Mouse (Mus musculus) intestine, postnatal 0 days (tissue): ENCODE measurements around the gene Kcnmb4. TPM values are rescaled to one million over a fixed set of nuclear protein-coding genes. Genes with fewer than 3 reads are reported as not detected.

Experiments
- ATAC-seq: fragments of 200-750 bp; cut with Nextera tagmentation; 2 replicates; pipeline ENCODE4 v1.8.0; 2017; ENCODE audit warnings: mild to moderate bottlenecking, moderate TSS enrichment, moderate library complexity
- H3K27ac ChIP-seq: fragments of 300-500 bp; sonication (generic); 2 replicates; pipeline ENCODE4 v1.5.1; 2014; ENCODE audit warnings: mild to moderate bottlenecking, low read depth, low read length, moderate library complexity
- H3K27me3 ChIP-seq: fragments of 300-500 bp; sonication (generic); replicated peaks from 2 replicates; pipeline ENCODE4 v1.6.1; 2014; ENCODE audit warnings: low read length, mixed read lengths; ENCODE audit not compliant: control insufficient read depth, insufficient read depth
- H3K36me3 ChIP-seq: fragments of 300-500 bp; sonication (generic); 2 replicates; pipeline ENCODE4 v1.6.1; 2014; ENCODE audit warnings: mild to moderate bottlenecking, moderate library complexity; ENCODE audit not compliant: control insufficient read depth, insufficient read depth
- H3K4me1 ChIP-seq: fragments of 300-500 bp; sonication (generic); replicated peaks from 2 replicates; pipeline ENCODE4 v1.6.1; 2014; ENCODE audit warnings: antibody characterized with exemption, low read length, mixed read lengths; ENCODE audit not compliant: control insufficient read depth, insufficient read depth
- H3K4me2 ChIP-seq: fragments of 300-500 bp; sonication (generic); replicated peaks from 2 replicates; pipeline ENCODE4 v1.6.1; 2014; ENCODE audit warnings: low read depth, mild to moderate bottlenecking, moderate library complexity
- H3K4me3 ChIP-seq: fragments of 300-500 bp; sonication (generic); 2 replicates; pipeline ENCODE4 v1.5.1; 2014; ENCODE audit warnings: low read depth, low read length
- H3K9ac ChIP-seq: fragments of 300-500 bp; sonication (generic); 2 replicates; pipeline ENCODE4 v1.6.1; 2014; ENCODE audit warnings: mild to moderate bottlenecking, low read depth, low read length
- H3K9me3 ChIP-seq: fragments of 300-500 bp; sonication (generic); 2 replicates; pipeline ENCODE4 v1.6.1; 2016; ENCODE audit warnings: mixed run types; ENCODE audit not compliant: control insufficient read depth
- CTCF ChIP-seq: sonication (generic); IDR thresholded peaks from 2 replicates; pipeline ENCODE4 v1.5.1; 2016; ENCODE audit warnings: low read depth, mild to moderate bottlenecking, control low read depth, antibody characterized with exemption, moderate library complexity
- WGBS: fragments of 180-500 bp; shearing (Covaris S2); extraction: QIAGEN DNeasy Blood & Tissue Kit; methylation state at CpG from one replicate; pipeline ENCODE4 v1.1.7; 2014; 5-methylcytosine and 5-hydroxymethylcytosine counted together
- polyA plus RNA-seq: library from polyadenylated mRNA; unstranded; fragments of >200 nt; fragmentation: Nextera tagmentation; extraction: Ambion mirVana; gene quantifications from 2 replicates; pipeline ENCODE4 v1.2.1, GENCODE M21; 2015

The Kcnmb4 gene
- polyA plus RNA-seq, 1 experiment from 2014 or later: 1.7 TPM

DNA sequence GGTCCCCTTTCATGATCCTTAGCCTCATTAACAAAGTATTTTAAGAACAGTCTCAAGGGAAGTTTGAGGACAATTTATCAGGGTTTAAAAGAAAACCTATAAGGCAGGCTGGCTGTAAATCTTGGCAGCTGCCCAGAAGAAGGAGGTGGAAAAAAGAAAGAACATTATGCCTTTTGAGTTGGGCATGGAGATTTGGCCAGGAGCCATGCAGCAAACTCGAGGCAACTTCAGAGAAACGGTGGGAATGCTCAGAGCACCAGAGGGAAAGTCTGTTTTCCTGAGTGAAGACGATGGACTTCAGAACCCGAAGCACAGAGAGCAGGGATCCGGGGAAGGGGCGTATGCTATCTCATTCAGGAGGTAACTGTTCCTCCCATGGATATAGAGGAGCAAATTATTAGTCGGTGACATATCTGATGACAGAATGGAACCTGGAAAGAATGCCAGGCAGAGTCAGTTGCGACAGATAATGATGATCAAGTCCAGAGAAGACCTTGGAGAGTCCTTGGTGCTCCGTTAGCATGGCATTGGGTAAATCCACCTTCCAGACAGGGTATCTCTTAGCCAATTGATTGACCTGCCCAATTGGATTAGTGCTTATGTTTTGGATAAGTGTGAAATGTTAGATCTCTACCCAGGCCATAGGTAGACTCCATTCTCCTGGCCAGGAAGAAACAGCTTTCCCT is 79.7 kb downstream of the Kcnmb4 start:
- no peak for TF ChIP-seq CTCF
- Histone ChIP-seq H3K27ac (no peak overlapping the region), H3K27me3 (no peaks in the 10 kb centered on the region), H3K4me3 (no peak overlapping the region), H3K36me3 (no peaks in the 10 kb centered on the region), H3K4me2 (no peak overlapping the region), H3K4me1 (no peaks in the 10 kb centered on the region), H3K9ac (no peak overlapping the region), H3K9me3 (no peaks in the 10 kb centered on the region)
- WGBS: 79% methylated on average over 9 of the region's 9 CpGs
- ATAC-seq: no peak

DNA sequence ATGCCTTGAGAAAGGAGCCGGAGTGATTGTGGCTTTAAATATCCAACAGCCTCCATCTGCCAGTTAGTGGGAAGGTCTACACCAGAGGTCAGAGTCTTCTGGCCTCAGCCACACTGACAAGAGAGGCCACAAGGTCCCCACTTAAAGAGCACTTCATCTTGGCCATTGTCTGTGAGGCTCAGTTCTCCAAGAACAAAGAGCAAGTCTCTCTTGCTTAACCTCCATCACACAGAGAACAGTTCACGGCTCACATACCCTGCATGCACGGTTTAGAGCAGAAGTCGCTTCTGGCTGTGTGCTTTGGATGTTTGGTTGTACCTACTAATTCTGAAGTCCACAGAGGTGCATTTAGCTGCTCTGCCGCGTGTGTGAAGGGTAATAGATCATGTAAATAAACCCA is 84.8 kb downstream of the Kcnmb4 start:
- H3K9me3 ChIP-seq: no peaks in the 10 kb centered on the region
- no peaks in the 10 kb centered on the region for H3K36me3 ChIP-seq
- H3K4me1 ChIP-seq: no peaks in the 10 kb centered on the region
- H3K4me3 ChIP-seq: no peak overlapping the region
- H3K27me3 ChIP-seq: no peaks in the 10 kb centered on the region
- H3K4me2 ChIP-seq: no peak overlapping the region
- no peak overlapping the region for H3K27ac ChIP-seq
- 72% methylated on average over 6 of the region's 6 CpGs for WGBS
- no peak overlapping the region for H3K9ac ChIP-seq
- no peak for ATAC-seq
- no peak for TF ChIP-seq CTCF

DNA sequence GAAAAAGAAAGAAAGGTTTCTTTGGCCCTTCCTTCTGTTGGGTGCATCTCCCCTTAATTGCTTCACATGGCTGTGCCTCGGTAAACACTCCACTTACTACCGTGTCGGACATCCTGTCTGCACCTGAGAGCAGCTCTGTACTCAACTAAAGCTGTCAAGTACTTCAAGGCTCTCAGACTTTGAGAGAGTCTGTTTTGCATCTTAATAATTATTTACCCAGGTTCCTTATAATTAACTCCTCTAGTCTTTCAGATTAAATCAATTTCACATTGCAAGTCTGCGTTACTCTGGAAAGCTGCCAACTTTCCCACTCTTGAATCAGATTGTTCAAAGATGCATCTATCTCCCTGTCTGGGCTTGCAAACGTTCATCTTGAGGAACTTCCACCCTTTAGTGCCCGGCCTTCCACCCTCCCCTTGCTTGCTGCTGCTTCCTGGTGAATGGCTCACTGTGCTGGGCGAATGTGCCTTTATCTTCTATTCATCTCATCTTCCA is 87.2 kb downstream of the Kcnmb4 start:
- no peak for ATAC-seq
- no peaks in the 10 kb centered on the region for H3K9me3 ChIP-seq
- 33% methylated on average over 7 of the region's 7 CpGs for WGBS

DNA sequence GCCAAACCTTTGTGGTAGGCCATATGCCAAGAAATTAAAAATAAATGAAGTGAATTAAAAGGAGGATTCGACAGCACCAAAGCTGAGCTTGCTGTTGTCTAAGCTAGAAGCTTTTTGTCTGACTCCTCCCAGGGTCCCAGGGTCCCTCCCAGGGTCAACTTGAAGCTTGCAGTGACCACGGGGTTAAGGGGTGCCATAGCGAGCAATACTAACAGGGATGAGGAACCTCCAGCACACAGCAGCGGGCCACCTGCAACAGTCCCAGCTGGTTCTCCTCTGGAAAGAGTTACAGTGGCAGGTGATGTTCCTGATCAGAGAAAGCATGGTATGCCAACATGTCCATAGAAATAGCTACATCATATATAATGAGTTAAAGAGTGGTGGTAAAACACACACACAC is 89.3 kb downstream of the Kcnmb4 start:
- 82% methylated on average over 4 of the region's 4 CpGs for WGBS
- Histone ChIP-seq H3K4me2 (no peak overlapping the region), H3K9me3 (no peaks in the 10 kb centered on the region), H3K9ac (no peak overlapping the region), H3K36me3 (no peaks in the 10 kb centered on the region), H3K4me1 (no peaks in the 10 kb centered on the region), H3K27ac (no peak overlapping the region), H3K27me3 (no peaks in the 10 kb centered on the region), H3K4me3 (no peak overlapping the region)
- no peak for TF ChIP-seq CTCF
- ATAC-seq: no peak

More for the DNA sequence above, 87.2 kb downstream of the Kcnmb4 start:
- Histone ChIP-seq H3K27me3 (no peaks in the 10 kb centered on the region), H3K36me3 (no peaks in the 10 kb centered on the region), H3K4me1 (no peaks in the 10 kb centered on the region), H3K4me2 (no peak overlapping the region), H3K9ac (no peak overlapping the region), H3K4me3 (no peak overlapping the region), H3K27ac (no peak overlapping the region)
- TF ChIP-seq CTCF: no peak

DNA sequence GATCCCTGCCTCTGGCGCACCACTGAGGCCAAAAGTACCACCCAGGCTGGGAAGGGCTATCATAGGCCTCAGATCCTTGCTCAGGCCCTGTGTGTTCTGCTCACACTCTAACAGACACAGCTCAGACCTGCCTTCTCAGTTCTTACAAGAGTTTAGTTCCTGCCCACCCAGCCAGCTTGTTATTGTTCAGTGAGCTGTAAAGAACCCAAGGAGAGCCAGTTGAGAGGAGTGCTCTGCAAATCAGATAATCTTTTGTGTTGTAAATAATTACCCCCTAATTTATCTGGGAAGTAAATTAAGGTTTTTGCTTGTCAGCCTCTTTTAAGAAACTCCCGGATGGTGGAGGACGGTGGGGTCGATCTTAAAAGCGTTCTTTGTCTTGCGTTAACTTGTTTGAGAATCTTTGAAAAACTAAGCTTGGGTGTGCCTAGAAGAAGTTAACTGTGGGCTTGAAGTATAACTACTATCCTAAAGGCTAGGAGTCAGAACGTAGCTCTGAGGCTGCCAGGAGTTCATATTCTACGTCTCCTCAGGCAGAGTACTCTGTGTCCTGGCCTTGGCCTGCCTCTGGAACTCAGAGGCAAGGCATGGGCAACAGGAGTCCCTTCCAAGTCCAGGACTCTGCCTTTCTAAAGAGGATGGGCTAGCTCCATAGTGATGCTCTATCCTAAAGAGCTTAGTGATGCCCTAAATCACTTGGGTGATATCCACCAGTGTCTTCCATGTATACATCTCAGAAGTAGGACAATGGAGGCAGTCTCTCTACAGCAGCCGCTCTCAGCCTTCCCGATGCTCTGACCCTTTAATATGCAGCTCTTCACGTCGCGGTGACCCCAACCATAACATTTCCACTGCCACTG is 90.6 kb downstream of the Kcnmb4 start:
- WGBS: 72% methylated on average over 13 of the region's 13 CpGs

DNA sequence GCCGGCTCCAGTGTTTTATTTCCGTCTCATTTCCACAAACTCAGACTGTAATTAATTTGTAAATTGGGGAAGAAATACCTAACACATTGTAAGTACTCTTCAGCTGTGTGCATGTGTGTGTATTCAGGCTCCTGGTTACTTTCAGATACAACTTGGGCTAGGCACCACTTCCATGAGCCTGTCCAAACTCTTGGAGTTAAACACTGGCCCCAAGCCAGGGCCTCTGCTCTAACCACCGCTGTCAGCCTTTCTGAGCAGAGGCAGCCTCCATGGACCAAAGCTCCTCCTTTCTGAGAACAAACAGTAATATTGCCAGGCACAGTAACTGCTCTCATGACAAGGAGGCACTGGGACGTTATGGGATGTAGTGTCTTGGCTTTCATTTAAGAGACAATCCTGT is 96.8 kb downstream of the Kcnmb4 start:
- H3K9me3 ChIP-seq: no peaks in the 10 kb centered on the region

More for the DNA sequence above, 90.6 kb downstream of the Kcnmb4 start:
- H3K4me2 ChIP-seq: no peak overlapping the region
- H3K4me1 ChIP-seq: no peaks in the 10 kb centered on the region
- no peak overlapping the region for H3K9ac ChIP-seq
- H3K27ac ChIP-seq: no peak overlapping the region
- no peaks in the 10 kb centered on the region for H3K36me3 ChIP-seq
- H3K9me3 ChIP-seq: no peaks in the 10 kb centered on the region
- ATAC-seq: no peak
- H3K27me3 ChIP-seq: no peaks in the 10 kb centered on the region
- no peak overlapping the region for H3K4me3 ChIP-seq
- TF ChIP-seq CTCF: no peak

More for the DNA sequence above, 96.8 kb downstream of the Kcnmb4 start:
- ATAC-seq: no peak
- no peak overlapping the region for H3K9ac ChIP-seq
- H3K27me3 ChIP-seq: no peaks in the 10 kb centered on the region
- no peak overlapping the region for H3K4me2 ChIP-seq
- H3K4me3 ChIP-seq: no peak overlapping the region
- H3K4me1 ChIP-seq: no peaks in the 10 kb centered on the region
- H3K36me3 ChIP-seq: no peaks in the 10 kb centered on the region
- TF ChIP-seq CTCF: no peak
- 65% methylated on average over 4 of the region's 4 CpGs for WGBS
- no peak overlapping the region for H3K27ac ChIP-seq
